Mouse (Mus musculus) bone marrow macrophage, adult 2 months (primary cell): ENCODE data around the gene Il27ra.

Source experiments
- CTCF ChIP-seq: IDR thresholded peaks from 2 replicates; pipeline ENCODE4 v1.5.1; 2012; ENCODE audit warnings: low read depth, mild to moderate bottlenecking, low read length, moderate library complexity
- POLR2A ChIP-seq: IDR thresholded peaks from 2 replicates; pipeline ENCODE4 v1.6.1; 2012; ENCODE audit warnings: mild to moderate bottlenecking, low read depth, low read length, borderline replicate concordance

DNA sequence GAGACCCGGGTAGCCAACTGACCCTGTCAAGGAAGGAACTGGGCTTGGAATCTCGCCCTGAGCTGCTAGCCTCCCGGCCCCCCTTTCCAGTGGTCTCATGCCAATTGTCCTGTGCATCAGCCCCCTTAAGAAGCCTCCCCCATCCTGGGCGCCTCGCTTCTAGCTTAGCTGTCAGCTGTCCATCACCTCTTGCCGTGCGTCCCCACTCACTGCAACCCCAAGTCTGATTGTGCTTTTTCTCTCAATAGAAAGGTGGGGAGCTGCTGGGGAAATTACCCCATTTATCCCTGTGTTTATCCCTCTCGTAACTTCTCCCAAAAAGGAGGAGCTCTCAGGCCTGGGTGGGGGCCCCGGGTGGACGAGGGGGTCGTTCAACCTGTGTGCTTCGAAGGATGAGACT lies 46.4 kb downstream of the Il27ra start:
- TF ChIP-seq POLR2A (no peak), CTCF (no peak)
